Mouse (Mus musculus) erythroblast, adult 5-6 weeks (primary cell): ENCODE data around the gene Soga3. TPM values are rescaled to one million over a fixed set of nuclear protein-coding genes. Genes with fewer than 3 reads are reported as not detected.

Source experiments
- ATAC-seq: replicated peaks from 2 replicates; pipeline ENCODE4 v1.8.0; 2016; ENCODE audit warnings: moderate number of reproducible peaks, mild to moderate bottlenecking, moderate TSS enrichment, inconsistent platforms; ENCODE audit not compliant: poor library complexity, low FRiP score, severe bottlenecking
- total RNA-seq, 2 experiments: library from RNA; stranded (forward) in 1 of 2; stranded (reverse) in 1 of 2; fragments of 150-400 nt in 1 of 2; fragments of 200-764, 138-1000 nt in 1 of 2; gene quantifications; 2 replicates each; pipeline versions ENCODE4 v1.2.3 to v1.2.4; 2015 to 2017; ENCODE audit warnings: low replicate concordance in 2 of 2

Gene Soga3
- total RNA-seq, 2 experiments from 2014 or later, result not detected

- no peak for ATAC-seq
Measured at GRCm38 (mm10) chr10:29200609-29201008, 57.0 kb downstream of the Soga3 start.

GRCm38 (mm10) chr10:29206730-29207129 is 63.1 kb downstream of the Soga3 start:
- ATAC-seq, result no peak

- no peak for ATAC-seq
Measured at GRCm38 (mm10) chr10:29208735-29209134, 65.1 kb downstream of the Soga3 start.

GRCm38 (mm10) chr10:29211453-29211852 is 67.8 kb downstream of the Soga3 start, which contains the start of gene 9330159F19Rik:
Gene 9330159F19Rik (plus strand): TSS chr10:29211606.
- no peak for ATAC-seq

GRCm38 (mm10) chr10:29213534-29214100 is 70.0 kb downstream of the Soga3 start:
- ATAC-seq, result no peak

- no peak for ATAC-seq
Measured at GRCm38 (mm10) chr10:29216957-29217356, 73.3 kb downstream of the Soga3 start.

GRCm38 (mm10) chr10:29217451-29217850 is 73.8 kb downstream of the Soga3 start:
- no peak for ATAC-seq

GRCm38 (mm10) chr10:29225329-29225728 is 81.7 kb downstream of the Soga3 start:
- ATAC-seq, result no peak

- no peak for ATAC-seq
Measured at GRCm38 (mm10) chr10:29231208-29231607, 87.6 kb downstream of the Soga3 start.

Other genes with a start within 250 kb of the Soga3 start
- not detected in 2 replicates for gene 2310057J18Rik, start 157.5 kb upstream of the Soga3 start, total RNA-seq (2015; ENCODE audit: low replicate concordance)
- gene 2310057J18Rik, start 157.5 kb upstream of the Soga3 start, total RNA-seq (2017; ENCODE audit: low replicate concordance), result not detected in 2 replicates
- not detected in 2 replicates for gene Gm49353, start 55.1 kb downstream of the Soga3 start, total RNA-seq (2015; ENCODE audit: low replicate concordance)
- gene Gm49353, start 55.1 kb downstream of the Soga3 start, total RNA-seq (2017; ENCODE audit: low replicate concordance), result not detected in 2 replicates
- not detected in 2 replicates for gene 9330159F19Rik, start 67.8 kb downstream of the Soga3 start, total RNA-seq (2015; ENCODE audit: low replicate concordance)
- gene 9330159F19Rik, start 67.8 kb downstream of the Soga3 start, total RNA-seq (2017; ENCODE audit: low replicate concordance), result not detected in 2 replicates
- gene Echdc1, start 169.3 kb downstream of the Soga3 start, total RNA-seq (2015; ENCODE audit: low replicate concordance), result 2.7 and 5.0 TPM in 2 replicates
- 3.8 and 10.3 TPM in 2 replicates for gene Echdc1, start 169.3 kb downstream of the Soga3 start, total RNA-seq (2017; ENCODE audit: low replicate concordance)
- 8.8 and 11.5 TPM in 2 replicates for gene Rnf146, start 218.6 kb downstream of the Soga3 start, total RNA-seq (2015; ENCODE audit: low replicate concordance)
- gene Rnf146, start 218.6 kb downstream of the Soga3 start, total RNA-seq (2017; ENCODE audit: low replicate concordance), result 16.4 and 24.6 TPM in 2 replicates